Mouse (Mus musculus) heart, embryonic 10.5 days (tissue): ENCODE data around the gene Tssk1. TPM values are rescaled to one million over a fixed set of nuclear protein-coding genes. Genes with fewer than 3 reads are reported as not detected.

ENCODE experiments used
- DNase-seq: peaks from one replicate; pipeline ENCODE4 v3.0.0-alpha.2; 2017; ENCODE audit warnings: low spot score
- H3K27ac ChIP-seq: fragments of 300-500 bp; sonication (generic); 2 replicates; pipeline ENCODE4 v1.5.1; 2016; ENCODE audit warnings: mild to moderate bottlenecking
- H3K27me3 ChIP-seq: fragments of 300-500 bp; sonication (generic); 2 replicates; pipeline ENCODE4 v1.6.1; 2016; ENCODE audit warnings: mild to moderate bottlenecking; ENCODE audit not compliant: poor library complexity, insufficient read depth, severe bottlenecking
- H3K36me3 ChIP-seq: fragments of 300-500 bp; sonication (generic); 2 replicates; pipeline ENCODE4 v1.6.1; 2016; ENCODE audit warnings: mild to moderate bottlenecking, moderate library complexity
- H3K4me1 ChIP-seq: fragments of 300-500 bp; sonication (generic); 2 replicates; pipeline ENCODE4 v1.6.1; 2016; ENCODE audit warnings: mild to moderate bottlenecking
- H3K4me3 ChIP-seq: fragments of 300-500 bp; sonication (generic); 2 replicates; pipeline ENCODE4 v1.5.1; 2016; ENCODE audit warnings: mild to moderate bottlenecking, moderate library complexity
- H3K9me3 ChIP-seq: fragments of 300-500 bp; sonication (generic); 2 replicates; pipeline ENCODE4 v1.6.1; 2016; ENCODE audit warnings: mild to moderate bottlenecking, moderate library complexity
- WGBS: fragments of 180-500 bp; shearing (Covaris S2); methylation state at CpG from one replicate; pipeline ENCODE4 v1.1.7; 2016; 5-methylcytosine and 5-hydroxymethylcytosine counted together
- polyA plus RNA-seq: library from polyadenylated mRNA; unstranded; fragments of >200 nt; fragmentation: Nextera tagmentation; extraction: Ambion mirVana; gene quantifications from 2 replicates; pipeline ENCODE4 v1.2.1, GENCODE M21; 2016

The Tssk1 gene
- polyA plus RNA-seq, 1 experiment from 2014 or later, result not detected

DNA sequence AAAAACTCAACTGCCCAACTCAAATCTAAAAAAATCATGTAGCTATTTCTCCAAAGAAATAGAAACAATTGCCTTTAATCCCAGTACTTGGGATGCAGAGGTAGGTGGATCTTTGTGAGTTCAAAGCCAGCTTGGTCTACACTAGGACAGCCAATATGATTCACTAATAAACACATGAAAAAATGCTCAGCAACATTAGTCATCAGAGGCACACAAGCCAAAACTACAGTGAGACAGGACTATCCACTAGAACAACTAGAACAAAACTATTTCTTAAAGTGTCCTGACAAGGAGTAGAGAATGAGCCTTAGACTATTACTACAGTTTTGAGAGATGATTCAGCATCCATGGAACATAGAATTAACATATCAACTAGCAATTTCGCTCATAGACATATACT, 17.9 kb upstream of the Tssk1 start:
- Histone ChIP-seq H3K9me3 (no peaks in the 10 kb centered on the region), H3K4me1 (peaks cover 42% of the 10 kb centered on the region), H3K36me3 (peaks cover 34% of the 10 kb centered on the region), H3K27me3 (no peaks in the 10 kb centered on the region), H3K27ac (no peak overlapping the region), H3K4me3 (no peak overlapping the region)
- DNase-seq, result no peak
- WGBS, result 90% methylated on average over 1 of the region's 1 CpGs

DNA sequence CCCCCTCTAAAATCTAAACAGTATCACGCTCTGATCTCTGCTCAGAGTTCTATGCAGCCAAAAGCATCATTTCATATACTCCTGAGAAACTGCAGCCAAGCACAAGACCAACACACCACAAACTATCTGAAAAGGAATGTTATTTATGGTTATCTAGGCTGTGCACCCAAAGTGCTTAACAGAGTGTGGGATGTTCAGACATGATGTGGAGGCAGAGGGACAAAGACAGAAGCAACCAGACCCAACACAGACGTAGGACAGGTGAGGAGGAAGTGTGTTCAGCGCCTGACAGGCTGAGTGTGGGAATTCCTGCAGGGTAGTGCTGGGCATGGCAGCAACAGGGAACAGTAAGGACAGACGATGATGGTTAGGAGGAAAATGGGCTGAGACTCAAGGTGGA, 14.5 kb upstream of the Tssk1 start:
- peaks cover 33% of the 10 kb centered on the region; the same call in 1 of the 2 replicates for H3K36me3 ChIP-seq
- no peaks in the 10 kb centered on the region for H3K9me3 ChIP-seq

DNA sequence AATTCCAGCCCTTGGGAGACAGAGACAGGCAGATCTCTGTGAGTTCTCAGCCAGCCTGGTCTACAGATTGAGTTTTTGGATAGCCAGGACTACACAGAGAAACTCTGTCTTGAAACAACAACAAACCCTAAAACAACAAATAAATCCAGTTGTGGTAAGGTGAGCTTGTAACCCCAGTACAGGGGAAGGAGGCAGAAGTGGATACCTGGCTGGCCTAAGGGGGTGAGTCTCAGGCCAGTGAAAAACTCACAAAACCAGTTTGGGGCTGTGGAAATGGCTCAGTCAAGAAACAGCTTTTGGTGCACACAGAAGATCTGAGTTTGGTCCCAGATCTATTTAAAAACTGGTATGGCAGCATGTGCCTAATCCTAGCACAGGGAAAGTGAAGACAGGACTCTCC, 11.8 kb upstream of the Tssk1 start:
- peaks cover 22% of the 10 kb centered on the region for H3K4me1 ChIP-seq
- no peaks in the 10 kb centered on the region for H3K9me3 ChIP-seq
- no peaks in the 10 kb centered on the region for H3K27me3 ChIP-seq
- no peak for DNase-seq
- H3K36me3 ChIP-seq, result peaks cover 38% of the 10 kb centered on the region; the same call in 1 of the 2 replicates
- H3K4me3 ChIP-seq, result no peak overlapping the region
- H3K27ac ChIP-seq, result no peak overlapping the region

More for the DNA sequence above, 14.5 kb upstream of the Tssk1 start:
- Histone ChIP-seq H3K4me3 (no peak overlapping the region), H3K4me1 (peaks cover 31% of the 10 kb centered on the region), H3K27ac (no peak overlapping the region), H3K27me3 (no peaks in the 10 kb centered on the region)
- no peak for DNase-seq
- 88% methylated on average over 4 of the region's 4 CpGs for WGBS

DNA sequence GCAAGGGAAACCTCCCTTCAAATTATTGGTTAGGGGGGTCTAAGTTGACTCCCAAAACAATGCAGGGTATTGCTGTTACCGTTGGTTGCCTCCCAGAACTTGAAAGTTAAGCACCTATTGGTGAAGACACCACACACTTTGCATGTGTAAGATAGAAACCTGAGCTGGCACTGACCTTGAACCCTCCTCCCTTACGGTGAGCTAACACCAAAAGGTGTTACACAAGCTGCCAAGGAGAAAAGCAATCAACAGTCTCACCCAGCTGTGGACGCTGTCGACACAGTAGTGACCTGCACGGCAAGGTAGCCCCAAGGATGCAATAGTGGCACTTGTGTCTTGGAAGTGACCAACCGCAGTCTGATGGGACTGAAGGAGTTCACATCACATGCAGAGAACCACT, 9.9 kb upstream of the Tssk1 start:
- Histone ChIP-seq H3K4me1 (peaks cover 22% of the 10 kb centered on the region), H3K27me3 (no peaks in the 10 kb centered on the region), H3K9me3 (no peaks in the 10 kb centered on the region), H3K27ac (no peak overlapping the region), H3K4me3 (no peak overlapping the region), H3K36me3 (peaks cover 24% of the 10 kb centered on the region; the same call in 1 of the 2 replicates)
- 55% methylated on average over 6 of the region's 6 CpGs for WGBS
- DNase-seq, result no peak

DNA sequence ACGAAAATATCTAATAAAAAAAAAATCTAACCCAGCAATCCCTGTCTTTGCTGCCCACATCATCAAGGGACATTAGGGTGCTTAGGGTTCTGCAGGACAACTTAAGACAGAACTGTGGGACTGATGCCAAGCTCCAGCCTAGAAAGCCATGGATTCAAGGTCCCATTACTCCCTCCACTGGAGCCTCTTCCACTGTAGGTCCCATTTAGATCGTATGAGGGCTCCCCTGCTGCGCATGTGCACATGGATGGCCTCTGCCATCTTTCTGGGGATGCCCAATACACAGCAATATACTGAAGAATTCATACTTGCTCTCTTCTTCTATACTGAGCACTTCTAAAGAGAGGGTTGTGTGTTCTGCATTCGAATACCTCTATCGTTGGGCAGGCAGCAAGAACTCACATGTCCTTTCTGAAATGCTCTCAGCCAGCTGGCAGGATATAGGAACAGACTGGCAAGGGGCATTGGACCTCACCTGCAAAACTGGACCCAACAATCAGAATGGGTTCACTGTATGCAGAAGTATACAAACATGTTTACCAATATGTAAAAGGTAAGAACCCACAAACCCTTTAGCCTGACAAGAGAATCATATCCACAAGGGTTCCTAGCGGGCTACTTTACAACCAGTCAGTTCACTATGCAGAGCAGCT, 4.2 kb upstream of the Tssk1 start:
- Histone ChIP-seq H3K27ac (no peak overlapping the region), H3K4me1 (peaks cover 25% of the 10 kb centered on the region), H3K36me3 (peaks cover 9% of the 10 kb centered on the region; the same call in 1 of the 2 replicates), H3K9me3 (no peaks in the 10 kb centered on the region), H3K4me3 (peak overlapping the region; percentile 98), H3K27me3 (peaks cover 3% of the 10 kb centered on the region; the same call in 1 of the 2 replicates)
- no peak for DNase-seq
- 86% methylated on average over 6 of the region's 6 CpGs for WGBS

DNA sequence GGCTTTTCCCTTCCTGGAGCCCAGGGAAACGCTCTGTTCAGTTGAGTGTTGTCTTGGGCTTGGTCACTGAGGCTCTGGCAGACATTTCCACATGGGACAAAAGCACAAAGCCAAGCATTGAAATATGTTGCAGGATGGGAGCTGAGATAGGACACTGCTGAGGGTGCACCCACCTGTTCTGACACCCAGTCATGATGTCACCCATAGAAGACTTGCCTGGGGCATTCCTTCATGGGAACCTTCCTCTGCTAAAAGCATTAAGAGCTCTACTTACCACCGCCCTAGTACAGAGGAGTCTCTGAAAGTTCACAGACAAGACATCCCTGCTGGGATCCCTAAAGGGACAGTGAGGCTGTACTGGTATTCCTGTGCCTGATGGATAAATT, 3.7 kb upstream of the Tssk1 start:
- no peak for DNase-seq
- H3K4me1 ChIP-seq, result peaks cover 25% of the 10 kb centered on the region
- peak overlapping the region; percentile 99 for H3K27ac ChIP-seq
- 60% methylated on average over 2 of the region's 2 CpGs for WGBS
- H3K27me3 ChIP-seq, result peaks cover 3% of the 10 kb centered on the region; the same call in 1 of the 2 replicates
- peak overlapping the region; percentile 98 for H3K4me3 ChIP-seq
- H3K9me3 ChIP-seq, result no peaks in the 10 kb centered on the region
- H3K36me3 ChIP-seq, result peaks cover 5% of the 10 kb centered on the region; the same call in 1 of the 2 replicates

DNA sequence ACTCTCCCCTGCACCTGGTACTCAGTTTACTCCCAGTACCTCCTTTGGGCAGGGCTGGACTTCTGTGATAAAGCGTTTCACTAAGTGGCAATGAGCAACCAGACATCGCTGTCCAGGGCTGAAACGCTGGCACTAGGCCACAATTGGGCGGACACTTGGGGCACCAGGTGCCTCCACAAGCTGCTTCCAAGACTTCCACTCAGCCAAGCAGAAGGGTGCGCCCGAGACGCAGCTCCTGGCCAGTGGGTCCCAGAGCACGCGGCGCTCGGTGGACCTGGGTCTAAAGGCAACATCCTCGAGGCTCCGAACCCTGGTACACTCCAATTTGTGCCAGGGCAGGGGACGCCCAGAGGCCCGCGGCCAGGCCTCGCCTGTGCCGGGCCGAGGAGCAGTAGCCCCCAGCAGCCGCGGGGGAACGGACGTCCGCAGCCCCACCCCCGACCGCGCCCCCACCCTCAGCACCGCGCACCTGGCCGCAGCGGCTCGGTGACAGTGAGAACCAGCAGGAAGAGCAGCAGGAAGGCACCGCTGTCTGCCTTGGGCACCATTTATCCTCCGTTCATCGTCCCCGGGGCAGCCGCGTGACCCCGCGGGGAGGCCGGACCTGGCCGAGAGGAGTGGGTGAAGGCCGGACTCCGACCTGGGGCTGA, 3.0 kb upstream of the Tssk1 start:
- peaks cover 3% of the 10 kb centered on the region; the same call in 1 of the 2 replicates for H3K27me3 ChIP-seq
- H3K27ac ChIP-seq, result peak overlapping the region; percentile 99
- H3K36me3 ChIP-seq, result peaks cover 3% of the 10 kb centered on the region; the same call in 1 of the 2 replicates
- H3K9me3 ChIP-seq, result no peaks in the 10 kb centered on the region
- H3K4me3 ChIP-seq, result peak overlapping the region; percentile 98
- WGBS, result under 1% methylated on average over 44 of the region's 44 CpGs
- peak; percentile 84 for DNase-seq
- peaks cover 25% of the 10 kb centered on the region for H3K4me1 ChIP-seq

DNA sequence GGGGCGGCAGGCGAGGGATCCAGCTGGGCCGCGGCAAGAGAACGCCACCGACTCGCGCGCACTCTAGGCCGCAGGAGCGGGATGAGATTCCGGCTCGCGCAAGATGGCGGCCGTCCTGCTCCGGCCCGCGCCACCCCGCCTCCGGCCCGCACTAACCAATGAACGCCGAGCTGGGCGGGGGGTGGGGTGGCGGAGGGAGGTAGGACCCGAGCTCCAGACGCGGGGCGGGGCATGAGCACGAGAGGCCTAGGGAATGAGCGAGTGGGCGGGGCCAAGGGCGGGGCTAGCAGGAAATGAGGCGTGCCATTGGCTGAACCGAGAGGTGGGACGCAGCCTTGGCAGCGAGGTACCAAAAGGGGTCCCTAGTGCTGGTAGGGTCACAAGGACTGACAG, 2.5 kb upstream of the Tssk1 start, which contains the start of gene Gm20518:
Gene Gm20518 (minus strand): TSS at position 105 of the 393 bp plus-strand sequence.
- peaks cover 25% of the 10 kb centered on the region for H3K4me1 ChIP-seq
- H3K27me3 ChIP-seq, result peaks cover 3% of the 10 kb centered on the region; the same call in 1 of the 2 replicates
- peak within 1 kb of the TSS; percentile 98 for H3K4me3 ChIP-seq
- H3K27ac ChIP-seq, result peak within 1 kb of the TSS; percentile 99
- H3K36me3 ChIP-seq, result peaks cover 2% of the 10 kb centered on the region; the same call in 1 of the 2 replicates
- H3K9me3 ChIP-seq, result no peaks in the 10 kb centered on the region
- WGBS, result under 1% methylated on average over 38 of the region's 38 CpGs
- DNase-seq, result peak; percentile 100

DNA sequence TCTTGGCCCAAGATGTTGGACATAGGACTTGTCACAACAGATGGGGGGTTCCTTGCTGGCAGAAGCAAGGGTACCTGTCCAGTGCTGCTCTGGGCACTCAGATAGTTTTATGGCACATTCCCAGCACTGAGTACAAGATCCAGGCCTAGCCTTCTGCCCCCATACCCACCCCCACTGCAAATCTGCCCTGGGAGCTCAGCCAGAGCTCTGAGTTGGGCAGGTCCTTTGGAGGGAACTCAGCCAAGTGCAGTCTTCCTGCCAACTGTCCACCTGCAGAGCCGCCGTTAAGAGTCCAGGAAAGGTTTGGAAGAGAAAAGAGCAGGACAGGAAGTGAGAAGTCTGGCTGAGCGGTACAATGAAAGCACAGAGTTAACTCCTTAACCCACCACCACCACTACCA, 1.4 kb upstream of the Tssk1 start:
- H3K27ac ChIP-seq, result no peak overlapping the region
- DNase-seq, result no peak

DNA sequence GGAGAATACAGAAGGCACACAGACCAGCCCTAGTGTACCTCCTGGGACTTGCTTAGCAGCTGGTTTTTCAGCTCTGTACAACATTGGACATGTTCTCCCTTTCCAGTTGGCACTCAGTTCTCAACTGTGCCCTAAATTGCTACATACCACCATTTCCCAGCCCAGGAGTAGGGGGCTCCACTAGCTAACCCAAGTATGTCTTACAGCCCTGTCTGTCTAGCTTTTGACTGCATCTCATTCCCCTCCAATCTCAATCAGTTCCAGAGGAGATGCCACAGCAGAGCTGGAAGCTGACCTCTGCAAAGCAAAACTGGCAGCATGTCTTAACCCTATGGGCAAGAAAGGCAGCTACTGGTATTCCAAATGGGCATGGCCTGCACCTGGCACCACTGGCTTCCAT, 2.1 kb downstream of the Tssk1 start:
- DNase-seq, result no peak
- Histone ChIP-seq H3K4me1 (peaks cover 9% of the 10 kb centered on the region), H3K27ac (no peak overlapping the region), H3K9me3 (no peaks in the 10 kb centered on the region), H3K36me3 (peaks cover 30% of the 10 kb centered on the region), H3K4me3 (no peak overlapping the region), H3K27me3 (peaks cover 3% of the 10 kb centered on the region; the same call in 1 of the 2 replicates)

More for the DNA sequence above, 1.4 kb upstream of the Tssk1 start:
- Histone ChIP-seq H3K9me3 (no peaks in the 10 kb centered on the region), H3K4me1 (peaks cover 25% of the 10 kb centered on the region), H3K27me3 (peaks cover 3% of the 10 kb centered on the region; the same call in 1 of the 2 replicates), H3K36me3 (peaks cover 2% of the 10 kb centered on the region; the same call in 1 of the 2 replicates), H3K4me3 (no peak overlapping the region)
- WGBS, result 62% methylated on average over 3 of the region's 3 CpGs

DNA sequence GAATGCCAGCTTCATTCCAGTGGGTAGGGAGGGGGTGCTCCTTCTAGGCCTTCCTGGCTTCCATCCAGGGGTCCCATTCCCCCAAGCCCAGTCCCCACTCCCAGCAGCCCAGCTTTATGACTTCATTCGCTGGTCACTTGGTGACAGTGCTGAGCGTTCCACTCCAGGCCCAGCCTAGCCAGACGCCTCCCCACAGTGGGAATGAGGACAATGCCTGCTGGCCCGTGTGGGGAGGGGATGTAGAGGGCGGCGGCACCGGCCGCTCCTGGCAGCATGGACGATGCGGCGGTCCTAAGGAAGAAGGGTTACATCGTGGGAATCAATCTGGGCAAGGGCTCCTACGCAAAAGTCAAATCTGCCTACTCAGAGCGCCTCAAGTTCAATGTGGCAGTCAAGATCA, 4.4 kb downstream of the Tssk1 start, which contains the start of the genes Dgcr2 and Tssk2:
Gene Dgcr2 (minus strand): TSS at position 101 of the 400 bp plus-strand sequence.
Gene Tssk2 (plus strand): TSS at position 176 of the 400 bp plus-strand sequence.
- Histone ChIP-seq H3K4me1 (no peaks in the 10 kb centered on the region), H3K27ac (no peak within 1 kb of the TSS), H3K9me3 (no peaks in the 10 kb centered on the region), H3K36me3 (peaks cover 54% of the 10 kb centered on the region), H3K4me3 (no peak within 1 kb of the TSS), H3K27me3 (peaks cover 3% of the 10 kb centered on the region; the same call in 1 of the 2 replicates)
- no peak for DNase-seq
- WGBS, result 88% methylated on average over 14 of the region's 14 CpGs

DNA sequence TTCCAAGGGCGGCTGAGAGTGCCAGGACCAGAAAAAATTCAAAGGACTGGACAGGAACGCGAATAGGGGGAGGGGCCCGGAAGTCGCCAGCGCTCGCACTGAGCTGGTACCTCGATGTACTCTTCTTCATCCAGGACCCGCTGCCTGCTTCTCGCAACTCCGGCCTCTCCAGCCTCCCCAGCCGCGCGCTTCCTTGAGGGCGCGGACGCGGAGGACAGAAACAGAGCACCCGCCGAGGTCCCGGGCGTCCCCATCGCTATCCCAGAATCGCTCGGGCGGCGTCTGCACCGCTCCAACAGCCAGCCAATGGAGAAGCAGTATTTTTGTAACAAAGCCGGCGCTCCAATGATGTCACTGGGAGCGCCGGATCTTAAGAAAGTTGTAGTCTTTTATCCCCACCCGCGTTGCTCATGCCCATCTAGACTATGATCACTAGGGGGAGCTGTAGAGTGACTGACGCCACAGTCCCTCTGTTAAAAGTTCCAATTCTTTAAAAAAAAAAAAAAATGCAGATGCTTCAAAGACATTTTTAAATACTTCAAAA, 17.1 kb downstream of the Tssk1 start, which contains the start of gene Ess2:
Gene Ess2 (minus strand): TSS at position 297 of the 544 bp plus-strand sequence.
- Histone ChIP-seq H3K27me3 (peaks cover 45% of the 10 kb centered on the region), H3K9me3 (no peaks in the 10 kb centered on the region), H3K27ac (peak within 1 kb of the TSS; percentile 94), H3K4me3 (peak within 1 kb of the TSS; percentile 85), H3K36me3 (peaks cover 34% of the 10 kb centered on the region), H3K4me1 (peaks cover 21% of the 10 kb centered on the region)
- under 1% methylated on average over 35 of the region's 35 CpGs for whole genome bisulfite sequencing
- DNase-seq, result peak; percentile 96
